Mouse (Mus musculus): ENCODE data around the gene Sema3a. TPM values are rescaled to one million over a fixed set of nuclear protein-coding genes. Genes with fewer than 3 reads are reported as not detected.
"Not testable (repeated sequence)": the region's sequence is repeated elsewhere in the genome, so short reads cannot be mapped to it uniquely, and the experiment has no call there.

Sema3a gene
- polyA plus RNA-seq, 1 experiment, result 0.24 TPM

GRCm38 (mm10) chr5:13585559-13586207 is 460.5 kb downstream of the Sema3a start:
- no peaks in the 10 kb centered on the region for H3K27me3 ChIP-seq (ENCODE audit: control insufficient read depth, insufficient read depth, low read length, poor library complexity, severe bottlenecking)
- TF ChIP-seq EP300 (IDR thresholded peaks at IDR 0.05; ENCODE audit: insufficient read depth, low read depth, low read length), result no peak
- TF ChIP-seq POLR2A (IDR thresholded peaks at IDR 0.05; ENCODE audit: insufficient read depth, low read length), result no peak
- TF ChIP-seq CTCF (IDR thresholded peaks at IDR 0.05; ENCODE audit: low read depth, low read length), result no peak
- H3K4me3 ChIP-seq (ENCODE audit: low read depth, low read length), result no peak overlapping the region
- H3K27ac ChIP-seq (ENCODE audit: insufficient read depth, low read length), result no peak overlapping the region
- H3K36me3 ChIP-seq (ENCODE audit: control insufficient read depth, insufficient read depth, low read length, poor library complexity, severe bottlenecking), result no peaks in the 10 kb centered on the region
- no peaks in the 10 kb centered on the region for H3K9me3 ChIP-seq (replicated peaks; ENCODE audit: control insufficient read depth, insufficient read depth, low read length, poor library complexity, severe bottlenecking)
- no peaks in the 10 kb centered on the region for H3K4me1 ChIP-seq (ENCODE audit: control insufficient read depth, insufficient read depth, low read length)
- no peak overlapping the region for H3K9ac ChIP-seq (ENCODE audit: low read depth, poor library complexity, severe bottlenecking)

GRCm38 (mm10) chr5:13594422-13594821 is 469.2 kb downstream of the Sema3a start:
- Histone ChIP-seq H3K27me3 (ENCODE audit: control insufficient read depth, insufficient read depth, low read length, poor library complexity, severe bottlenecking) (no peaks in the 10 kb centered on the region), H3K9ac (ENCODE audit: low read depth, poor library complexity, severe bottlenecking) (no peak overlapping the region), H3K27ac (ENCODE audit: insufficient read depth, low read length) (no peak overlapping the region), H3K4me3 (ENCODE audit: low read depth, low read length) (no peak overlapping the region), H3K4me1 (ENCODE audit: control insufficient read depth, insufficient read depth, low read length) (no peaks in the 10 kb centered on the region), H3K36me3 (ENCODE audit: control insufficient read depth, insufficient read depth, low read length, poor library complexity, severe bottlenecking) (no peaks in the 10 kb centered on the region), H3K9me3 (replicated peaks; ENCODE audit: control insufficient read depth, insufficient read depth, low read length, poor library complexity, severe bottlenecking) (no peaks in the 10 kb centered on the region)
- TF ChIP-seq EP300 (IDR thresholded peaks at IDR 0.05; ENCODE audit: insufficient read depth, low read depth, low read length) (no peak), CTCF (IDR thresholded peaks at IDR 0.05; ENCODE audit: low read depth, low read length) (no peak), POLR2A (IDR thresholded peaks at IDR 0.05; ENCODE audit: insufficient read depth, low read length) (no peak)

- TF ChIP-seq POLR2A (IDR thresholded peaks at IDR 0.05; ENCODE audit: insufficient read depth, low read length) (no peak), EP300 (IDR thresholded peaks at IDR 0.05; ENCODE audit: insufficient read depth, low read depth, low read length) (no peak), CTCF (IDR thresholded peaks at IDR 0.05; ENCODE audit: low read depth, low read length) (no peak)
- Histone ChIP-seq H3K9me3 (replicated peaks; ENCODE audit: control insufficient read depth, insufficient read depth, low read length, poor library complexity, severe bottlenecking) (no peaks in the 10 kb centered on the region), H3K27ac (ENCODE audit: insufficient read depth, low read length) (no peak overlapping the region), H3K36me3 (ENCODE audit: control insufficient read depth, insufficient read depth, low read length, poor library complexity, severe bottlenecking) (no peaks in the 10 kb centered on the region), H3K4me3 (ENCODE audit: low read depth, low read length) (no peak overlapping the region), H3K9ac (ENCODE audit: low read depth, poor library complexity, severe bottlenecking) (no peak overlapping the region), H3K4me1 (ENCODE audit: control insufficient read depth, insufficient read depth, low read length) (no peaks in the 10 kb centered on the region), H3K27me3 (ENCODE audit: control insufficient read depth, insufficient read depth, low read length, poor library complexity, severe bottlenecking) (no peaks in the 10 kb centered on the region)
Observed at GRCm38 (mm10) chr5:13611631-13612030, 486.4 kb downstream of the Sema3a start.

- H3K9ac ChIP-seq (ENCODE audit: low read depth, poor library complexity, severe bottlenecking), result no peak overlapping the region
- H3K27me3 ChIP-seq (ENCODE audit: control insufficient read depth, insufficient read depth, low read length, poor library complexity, severe bottlenecking), result no peaks in the 10 kb centered on the region
- no peak overlapping the region for H3K4me3 ChIP-seq (ENCODE audit: low read depth, low read length)
- no peak overlapping the region for H3K27ac ChIP-seq (ENCODE audit: insufficient read depth, low read length)
- H3K9me3 ChIP-seq (replicated peaks; ENCODE audit: control insufficient read depth, insufficient read depth, low read length, poor library complexity, severe bottlenecking), result no peaks in the 10 kb centered on the region
- TF ChIP-seq EP300 (IDR thresholded peaks at IDR 0.05; ENCODE audit: insufficient read depth, low read depth, low read length) (no peak), POLR2A (IDR thresholded peaks at IDR 0.05; ENCODE audit: insufficient read depth, low read length) (no peak), CTCF (IDR thresholded peaks at IDR 0.05; ENCODE audit: low read depth, low read length) (no peak)
- H3K4me1 ChIP-seq (ENCODE audit: control insufficient read depth, insufficient read depth, low read length), result no peaks in the 10 kb centered on the region
- no peaks in the 10 kb centered on the region for H3K36me3 ChIP-seq (ENCODE audit: control insufficient read depth, insufficient read depth, low read length, poor library complexity, severe bottlenecking)
Observed at GRCm38 (mm10) chr5:13612088-13612487, 486.9 kb downstream of the Sema3a start.

- peak; percentile 84 for TF ChIP-seq EP300 (IDR thresholded peaks at IDR 0.05; ENCODE audit: insufficient read depth, low read depth, low read length)
Observed at GRCm38 (mm10) chr5:13614575-13614974, 489.4 kb downstream of the Sema3a start.

GRCm38 (mm10) chr5:13615907-13616306 is 490.7 kb downstream of the Sema3a start:
- Histone ChIP-seq H3K4me3 (ENCODE audit: low read depth, low read length) (no peak overlapping the region), H3K4me1 (ENCODE audit: control insufficient read depth, insufficient read depth, low read length) (no peaks in the 10 kb centered on the region), H3K9ac (ENCODE audit: low read depth, poor library complexity, severe bottlenecking) (no peak overlapping the region), H3K27ac (ENCODE audit: insufficient read depth, low read length) (no peak overlapping the region), H3K9me3 (replicated peaks; ENCODE audit: control insufficient read depth, insufficient read depth, low read length, poor library complexity, severe bottlenecking) (no peaks in the 10 kb centered on the region), H3K27me3 (ENCODE audit: control insufficient read depth, insufficient read depth, low read length, poor library complexity, severe bottlenecking) (no peaks in the 10 kb centered on the region), H3K36me3 (ENCODE audit: control insufficient read depth, insufficient read depth, low read length, poor library complexity, severe bottlenecking) (no peaks in the 10 kb centered on the region)
- TF ChIP-seq POLR2A (IDR thresholded peaks at IDR 0.05; ENCODE audit: insufficient read depth, low read length) (no peak), CTCF (IDR thresholded peaks at IDR 0.05; ENCODE audit: low read depth, low read length) (no peak), EP300 (IDR thresholded peaks at IDR 0.05; ENCODE audit: insufficient read depth, low read depth, low read length) (no peak)

More at GRCm38 (mm10) chr5:13614575-13614974, 489.4 kb downstream of the Sema3a start:
- not testable (repeated sequence) for H3K4me1 ChIP-seq (ENCODE audit: control insufficient read depth, insufficient read depth, low read length); H3K27ac ChIP-seq (ENCODE audit: insufficient read depth, low read length); H3K36me3 ChIP-seq (ENCODE audit: control insufficient read depth, insufficient read depth, low read length, poor library complexity, severe bottlenecking); H3K9ac ChIP-seq (ENCODE audit: low read depth, poor library complexity, severe bottlenecking); H3K4me3 ChIP-seq (ENCODE audit: low read depth, low read length); H3K27me3 ChIP-seq (ENCODE audit: control insufficient read depth, insufficient read depth, low read length, poor library complexity, severe bottlenecking); H3K9me3 ChIP-seq (replicated peaks; ENCODE audit: control insufficient read depth, insufficient read depth, low read length, poor library complexity, severe bottlenecking)

Data from ES-Bruce4 (cell line).